Mouse (Mus musculus) R1 (cell line): ENCODE results near the gene Ubr4.

Experiments used
- DNase-seq: peaks from one replicate; pipeline ENCODE4 v3.0.0-alpha.2; 2018; ENCODE audit warnings: low read depth, low spot score

Gene Ubr4

GRCm38 (mm10) chr4:139357211-139357610, 4.8 kb downstream of the Ubr4 start:
- DNase-seq: no peak

GRCm38 (mm10) chr4:139360761-139361548, 8.5 kb downstream of the Ubr4 start:
- no peak for DNase-seq

GRCm38 (mm10) chr4:139367336-139367735, 14.9 kb downstream of the Ubr4 start:
- no peak for DNase-seq

- DNase-seq: no peak
Measured at GRCm38 (mm10) chr4:139368038-139368437, 15.6 kb downstream of the Ubr4 start.

- no peak for DNase-seq
Measured at GRCm38 (mm10) chr4:139373130-139373529, 20.7 kb downstream of the Ubr4 start.

GRCm38 (mm10) chr4:139373531-139373930, 21.1 kb downstream of the Ubr4 start:
- no peak for DNase-seq

- peak; percentile 11 for DNase-seq
Measured at GRCm38 (mm10) chr4:139379719-139380118, 27.3 kb downstream of the Ubr4 start.

GRCm38 (mm10) chr4:139380207-139380748, 27.9 kb downstream of the Ubr4 start:
- peak; percentile 98 for DNase-seq

GRCm38 (mm10) chr4:139380775-139381451, 28.5 kb downstream of the Ubr4 start:
- DNase-seq: peak; percentile 86

- DNase-seq: no peak
Measured at GRCm38 (mm10) chr4:139381452-139381845, 29.0 kb downstream of the Ubr4 start.

GRCm38 (mm10) chr4:139382231-139382630, 29.8 kb downstream of the Ubr4 start:
- no peak for DNase-seq

- peak; percentile 85 for DNase-seq
Measured at GRCm38 (mm10) chr4:139385841-139386240, 33.4 kb downstream of the Ubr4 start.

GRCm38 (mm10) chr4:139386869-139387319, 34.5 kb downstream of the Ubr4 start:
- peak; percentile 27 for DNase-seq

- DNase-seq: no peak
Measured at GRCm38 (mm10) chr4:139389557-139389956, 37.1 kb downstream of the Ubr4 start.

- no peak for DNase-seq
Measured at GRCm38 (mm10) chr4:139395431-139395830, 43.0 kb downstream of the Ubr4 start.

GRCm38 (mm10) chr4:139400487-139400886, 48.1 kb downstream of the Ubr4 start:
- DNase-seq: no peak

GRCm38 (mm10) chr4:139403214-139403613, 50.8 kb downstream of the Ubr4 start:
- DNase-seq: peak; percentile 40

GRCm38 (mm10) chr4:139411351-139411750, 58.9 kb downstream of the Ubr4 start:
- DNase-seq: no peak

GRCm38 (mm10) chr4:139417868-139418267, 65.5 kb downstream of the Ubr4 start:
- DNase-seq: peak; percentile 68

GRCm38 (mm10) chr4:139421621-139422020, 69.2 kb downstream of the Ubr4 start:
- no peak for DNase-seq

- DNase-seq: no peak
Measured at GRCm38 (mm10) chr4:139422409-139422808, 70.0 kb downstream of the Ubr4 start.

GRCm38 (mm10) chr4:139423270-139423669, 70.9 kb downstream of the Ubr4 start:
- DNase-seq: no peak

- DNase-seq: peak; percentile 85
Measured at GRCm38 (mm10) chr4:139430176-139430575, 77.8 kb downstream of the Ubr4 start.
